Mouse (Mus musculus) layer of hippocampus, adult 11-12 months (tissue): ENCODE measurements around the gene Try5.
"Not testable (repeated sequence)": the region's sequence is repeated elsewhere in the genome, so short reads cannot be mapped to it uniquely, and the experiment has no call there.

Experiments
- DNase-seq: peaks from one replicate; pipeline ENCODE4 v3.0.0; 2022; ENCODE audit warnings: low spot score

Gene Try5

GRCm38 (mm10) chr6:41316741-41317140, at the start of gene Try5:
Try5 (minus strand) TSS chr6:41316841.
- not testable (repeated sequence) for DNase-seq

- DNase-seq, result no peak
Measured at GRCm38 (mm10) chr6:41353932-41354331, 37.3 kb upstream of the Try5 start, which contains the start of gene Try10. Try10 (plus strand) TSS chr6:41354105.

- no peak for DNase-seq
Measured at GRCm38 (mm10) chr6:41301969-41302368, 14.7 kb downstream of the Try5 start, which contains the start of gene Try4. Try4 (plus strand) TSS chr6:41302269.

- no peak for DNase-seq
Measured at GRCm38 (mm10) chr6:41298255-41298654, 18.4 kb downstream of the Try5 start.

GRCm38 (mm10) chr6:41266140-41266539, 50.5 kb downstream of the Try5 start:
- DNase-seq, result no peak

- DNase-seq, result no peak
Measured at GRCm38 (mm10) chr6:41262796-41263195, 53.8 kb downstream of the Try5 start.
